In the genomic region with DNA sequence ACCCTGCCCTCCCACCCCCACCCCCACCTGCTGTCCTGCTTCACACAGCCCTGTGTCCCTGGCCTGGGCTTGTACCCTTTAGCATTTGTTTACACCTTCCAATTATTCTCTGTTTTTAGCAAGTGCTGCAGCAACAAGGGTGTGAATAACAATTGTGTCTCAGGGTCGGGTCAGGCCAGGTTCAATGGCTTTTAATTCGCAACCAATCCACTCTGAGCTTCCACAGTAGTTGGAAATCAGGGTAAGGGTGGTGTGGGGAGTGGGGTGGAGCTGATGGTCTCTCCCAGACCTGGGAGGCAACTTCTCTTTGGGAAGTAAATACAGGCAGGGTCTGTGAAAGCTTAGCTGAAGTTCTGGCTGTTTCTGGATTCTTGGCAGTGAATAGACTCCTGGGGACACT, we compare ENCODE assay signal across 31 mouse cellular contexts.
DNase-seq lines count a peak whose midpoint lies in the region; ATAC-seq and TF ChIP-seq lines count a peak whose summit lies in the region.
"Had no signal": no experiment of that assay in that cellular context is flagged by ENCODE, and none has a peak within 500 bp of the region (broad histone marks: within the 10 kb centered on the region; RNA-seq: fewer than 3 reads in every experiment).

No protein-coding gene starts in this region.

- no peaks in the 10 kb centered on the region for H3K9me3 ChIP-seq in heart, embryonic 10.5 days
- H3K9me3 ChIP-seq in ES-Bruce4 (replicated peaks; ENCODE audit: control insufficient read depth, insufficient read depth, low read length, poor library complexity, severe bottlenecking): no peaks in the 10 kb centered on the region
- H3K9me3 ChIP-seq in ES-E14 (ENCODE audit: control insufficient read depth, insufficient read depth, low read depth, low read length): no peaks in the 10 kb centered on the region
- no peaks in the 10 kb centered on the region for H3K9me3 ChIP-seq in hindbrain, embryonic 10.5 days
- H3K9me3 ChIP-seq: forebrain, embryonic 10.5 days; forebrain, embryonic 13.5 days; heart, embryonic 13.5 days; hindbrain, embryonic 12.5 days had no signal

- H3K9ac ChIP-seq in ES-Bruce4 (ENCODE audit: low read depth, poor library complexity, severe bottlenecking): no peak overlapping the region
- no peak overlapping the region for H3K9ac ChIP-seq in ES-E14 (ENCODE audit: insufficient read depth, low read depth, low read length, poor library complexity, severe bottlenecking)
- H3K9ac ChIP-seq: forebrain, embryonic 13.5 days; heart, embryonic 13.5 days; hindbrain, embryonic 12.5 days had no signal

- in situ Hi-C loops in ES-E14 (cut with MboI; ENCODE audit: low sequenced_read_pairs in 2 of 2, unreplicated experiment in 2 of 2): no loop called here

- H3K4me3 ChIP-seq in heart, embryonic 10.5 days: no peak overlapping the region
- H3K4me3 ChIP-seq in ES-Bruce4 (ENCODE audit: low read depth, low read length) (no peak overlapping the region), ES-E14 (ENCODE audit: insufficient read depth in 1 of 2, low read depth in 1 of 2, low read length in 2 of 2, poor library complexity in 1 of 2, severe bottlenecking in 1 of 2) (no peak overlapping the region)
- H3K4me3 ChIP-seq in hindbrain, embryonic 10.5 days: no peak overlapping the region
- H3K4me3 ChIP-seq: forebrain, embryonic 10.5 days; forebrain, embryonic 13.5 days; heart, embryonic 13.5 days; hindbrain, embryonic 12.5 days had no signal

- no peak overlapping the region for H3K27ac ChIP-seq in heart, embryonic 10.5 days
- H3K27ac ChIP-seq in ES-Bruce4 (ENCODE audit: insufficient read depth, low read length) (no peak overlapping the region), ES-E14 (ENCODE audit: insufficient read depth, low read depth, low read length, poor library complexity, severe bottlenecking) (no peak overlapping the region)
- H3K27ac ChIP-seq in hindbrain, embryonic 10.5 days: no peak overlapping the region
- H3K27ac ChIP-seq: forebrain, embryonic 10.5 days; forebrain, embryonic 13.5 days; heart, embryonic 13.5 days; hindbrain, embryonic 12.5 days had no signal

- no peak for TF ChIP-seq CTCF in ES-Bruce4 (IDR thresholded peaks at IDR 0.05; ENCODE audit: low read depth, low read length)

- TF ChIP-seq POLR2A in ES-Bruce4 (IDR thresholded peaks at IDR 0.05; ENCODE audit: insufficient read depth, low read length): no peak

- WGBS in heart, embryonic 10.5 days: 20% methylated on average over 2 of the region's 2 CpGs
- WGBS in hindbrain, embryonic 10.5 days: 14% methylated on average over 2 of the region's 2 CpGs

- H3K36me3 ChIP-seq in heart, embryonic 10.5 days: no peaks in the 10 kb centered on the region
- H3K36me3 ChIP-seq in ES-Bruce4 (ENCODE audit: control insufficient read depth, insufficient read depth, low read length, poor library complexity, severe bottlenecking) (no peaks in the 10 kb centered on the region), ES-E14 (ENCODE audit: control insufficient read depth, insufficient read depth, low read length, poor library complexity, severe bottlenecking) (no peaks in the 10 kb centered on the region)
- no peaks in the 10 kb centered on the region for H3K36me3 ChIP-seq in hindbrain, embryonic 10.5 days
- H3K36me3 ChIP-seq: forebrain, embryonic 10.5 days; G1E; heart, embryonic 13.5 days; hindbrain, embryonic 12.5 days had no signal

- H3K27me3 ChIP-seq in heart, embryonic 10.5 days (ENCODE audit: insufficient read depth, poor library complexity, severe bottlenecking): no peaks in the 10 kb centered on the region
- no peaks in the 10 kb centered on the region for H3K27me3 ChIP-seq in ES-Bruce4 (ENCODE audit: control insufficient read depth, insufficient read depth, low read length, poor library complexity, severe bottlenecking)
- no peaks in the 10 kb centered on the region for H3K27me3 ChIP-seq in hindbrain, embryonic 10.5 days (ENCODE audit: insufficient read depth, poor library complexity, severe bottlenecking)
- H3K27me3 ChIP-seq: CH12.LX; forebrain, embryonic 13.5 days; heart, embryonic 13.5 days; hindbrain, embryonic 12.5 days had no signal

- TF ChIP-seq EP300 in ES-Bruce4 (IDR thresholded peaks at IDR 0.05; ENCODE audit: insufficient read depth, low read depth, low read length): peak; percentile 44

- no peaks in the 10 kb centered on the region for H3K4me1 ChIP-seq in heart, embryonic 10.5 days
- H3K4me1 ChIP-seq in ES-Bruce4 (ENCODE audit: control insufficient read depth, insufficient read depth, low read length) (no peaks in the 10 kb centered on the region), ES-E14 (ENCODE audit: control insufficient read depth in 2 of 2, insufficient read depth in 2 of 2, low read length in 2 of 2, poor library complexity in 1 of 2) (peaks cover 5 to 6% of the 10 kb centered on the region in 2 experiments; a peak in 2 of 4 replicates)
- H3K4me1 ChIP-seq in hindbrain, embryonic 10.5 days (replicated peaks): peaks cover 6% of the 10 kb centered on the region
- H3K4me1 ChIP-seq: forebrain, embryonic 13.5 days; heart, embryonic 13.5 days had no signal

- ATAC-seq in monocyte, adult 5-6 weeks (replicated peaks; ENCODE audit: insufficient number of reproducible peaks, low FRiP score, low TSS enrichment, poor library complexity, severe bottlenecking): no peak
- ATAC-seq: forebrain, embryonic 13.5 days; forebrain, embryonic 16.5 days; hindbrain, embryonic 16.5 days; inflammation-experienced regulatory T-cells, adult 6 months; intestine, embryonic 16.5 days; Patski had no signal

- DNase-seq in heart, adult 11 months: peak; percentile 72
- DNase-seq in heart, embryonic 10.5 days (ENCODE audit: low spot score): no peak
- DNase-seq in ES-E14 (ENCODE audit: low read depth, low spot score) (peak; percentile 74), ZHBTc4 (ENCODE audit: low read depth, low spot score) (peak; percentile 85)
- DNase-seq in kidney, postnatal 36 days: no peak
- DNase-seq in hindbrain, embryonic 10.5 days (ENCODE audit: low spot score): no peak
- DNase-seq: adrenal gland, postnatal 10 days; adrenal gland, postnatal 36 days; B cell, adult 2 months; cerebellum, adult 11 months; cerebellum, adult 2 months; cerebellum, adult 9-11 months; cerebellum, postnatal 25 days; gastrocnemius, postnatal 10 days; gastrocnemius, postnatal 36 days; heart, postnatal 14 days; heart, postnatal 4 days; kidney, adult 18-20 months had no signal

TF ChIP-seq in ES-E14, 5 proteins besides CTCF, POLR2A, EP300 and RAD21:
- no peak for TF ChIP-seq HCFC1 (IDR thresholded peaks at IDR 0.05; ENCODE audit: borderline replicate concordance, insufficient read depth, low read length)
- TF ChIP-seq CHD2 (IDR thresholded peaks at IDR 0.05; ENCODE audit: low read depth, low read length): no peak
- TF ChIP-seq ZNF384 (IDR thresholded peaks at IDR 0.05; ENCODE audit: low read depth, low read length): no peak
- no peak for TF ChIP-seq ZC3H11A (IDR thresholded peaks at IDR 0.05; ENCODE audit: borderline replicate concordance, low read depth, low read length)
- no peak for TF ChIP-seq MAFK (IDR thresholded peaks at IDR 0.05; ENCODE audit: insufficient read depth, low read depth, low read length)

Comparison
In these comparisons a context has a peak if more than half of its experiments do, and no peak if none do; other contexts are left out.
1. DNase-seq: peak in heart, adult 11 months (single experiment), ES-E14 (single experiment) and ZHBTc4 (single experiment); none in heart, embryonic 10.5 days (single experiment), kidney, postnatal 36 days (0 of 2) and hindbrain, embryonic 10.5 days (single experiment).